Mouse (Mus musculus) embryonic facial prominence, embryonic 15.5 days (tissue): ENCODE data around the gene Kif23. TPM values are rescaled to one million over a fixed set of nuclear protein-coding genes. Genes with fewer than 3 reads are reported as not detected.
A peak's percentile ranks its signal among the peaks of the same experiment; 100 is the strongest.

Source experiments
- ATAC-seq: fragments of 200-750 bp; cut with Nextera tagmentation; 2 replicates; pipeline ENCODE4 v1.8.0; 2017; ENCODE audit warnings: low read depth, moderate TSS enrichment; ENCODE audit not compliant: insufficient number of reproducible peaks, low FRiP score, low TSS enrichment
- H3K27ac ChIP-seq: fragments of 300-500 bp; sonication (generic); replicated peaks from 2 replicates; pipeline ENCODE4 v1.5.1; 2015; ENCODE audit warnings: mild to moderate bottlenecking, inconsistent platforms
- H3K27me3 ChIP-seq: fragments of 300-500 bp; sonication (generic); 2 replicates; pipeline ENCODE4 v1.6.1; 2015; ENCODE audit warnings: inconsistent platforms
- H3K36me3 ChIP-seq: fragments of 300-500 bp; sonication (generic); 2 replicates; pipeline ENCODE4 v1.6.1; 2015; ENCODE audit warnings: mild to moderate bottlenecking, inconsistent platforms
- H3K4me1 ChIP-seq: fragments of 300-500 bp; sonication (generic); 2 replicates; pipeline ENCODE4 v1.6.1; 2015; ENCODE audit warnings: inconsistent platforms
- H3K4me2 ChIP-seq: fragments of 300-500 bp; sonication (generic); replicated peaks from 2 replicates; pipeline ENCODE4 v1.6.1; 2015; ENCODE audit warnings: mild to moderate bottlenecking, inconsistent platforms
- H3K4me3 ChIP-seq: fragments of 300-500 bp; sonication (generic); replicated peaks from 2 replicates; pipeline ENCODE4 v1.5.1; 2015; ENCODE audit warnings: mild to moderate bottlenecking, inconsistent platforms
- H3K9ac ChIP-seq: fragments of 300-500 bp; sonication (generic); 2 replicates; pipeline ENCODE4 v1.6.1; 2015; ENCODE audit warnings: inconsistent platforms
- H3K9me3 ChIP-seq: fragments of 300-500 bp; sonication (generic); replicated peaks from 2 replicates; pipeline ENCODE4 v1.6.1; 2016; ENCODE audit warnings: inconsistent platforms
- WGBS: fragments of 180-500 bp; shearing (Covaris S2); methylation state at CpG from one replicate; pipeline ENCODE4 v1.1.7; 2015; 5-methylcytosine and 5-hydroxymethylcytosine counted together
- polyA plus RNA-seq: library from polyadenylated mRNA; unstranded; fragments of >200 nt; fragmentation: Nextera tagmentation; extraction: Ambion mirVana; gene quantifications from 2 replicates; pipeline ENCODE4 v1.2.1, GENCODE M21; 2015

Kif23 gene
- 82.9 and 92.3 TPM in 2 replicates for polyA plus RNA-seq

- no peaks in the 10 kb centered on the region for H3K9me3 ChIP-seq
- ATAC-seq: peak; percentile 95
- WGBS: under 1% methylated on average over 44 of the region's 44 CpGs
Measured at GRCm38 (mm10) chr9:61946623-61947401, at the start of gene Kif23. Kif23 (minus strand) TSS chr9:61946774.

GRCm38 (mm10) chr9:61991158-61991557, 44.6 kb upstream of the Kif23 start:
- Histone ChIP-seq H3K4me3 (no peak overlapping the region), H3K9me3 (no peaks in the 10 kb centered on the region), H3K27me3 (no peaks in the 10 kb centered on the region), H3K4me1 (no peaks in the 10 kb centered on the region), H3K36me3 (no peaks in the 10 kb centered on the region), H3K4me2 (no peak overlapping the region), H3K27ac (0 out of 2 replicates have a peak overlapping the region, but pooled peaks have one; percentile 3), H3K9ac (no peak overlapping the region)
- WGBS: 46% methylated on average over 4 of the region's 4 CpGs
- no peak for ATAC-seq

More at GRCm38 (mm10) chr9:61946623-61947401, at the start of gene Kif23:
- Histone ChIP-seq H3K36me3 (no peaks in the 10 kb centered on the region; the same call in 1 of the 2 replicates), H3K27me3 (no peaks in the 10 kb centered on the region), H3K4me2 (peak within 1 kb of the TSS; percentile 99), H3K4me1 (peaks cover 16% of the 10 kb centered on the region; the same call in 1 of the 2 replicates), H3K9ac (peak within 1 kb of the TSS; percentile 73), H3K27ac (peak within 1 kb of the TSS; percentile 58; the same call in 1 of the 2 replicates), H3K4me3 (peak within 1 kb of the TSS; percentile 82)

- 37% methylated on average over 3 of the region's 3 CpGs for WGBS
- no peaks in the 10 kb centered on the region for H3K27me3 ChIP-seq
- no peaks in the 10 kb centered on the region for H3K4me1 ChIP-seq
- no peak for ATAC-seq
- no peaks in the 10 kb centered on the region for H3K36me3 ChIP-seq
- no peak overlapping the region for H3K4me2 ChIP-seq
- no peak overlapping the region for H3K9ac ChIP-seq
- H3K4me3 ChIP-seq: no peak overlapping the region
- no peaks in the 10 kb centered on the region for H3K9me3 ChIP-seq
- H3K27ac ChIP-seq: 0 out of 2 replicates have a peak overlapping the region, but pooled peaks have one; percentile 3
Measured at GRCm38 (mm10) chr9:61990738-61991137, 44.2 kb upstream of the Kif23 start.

- no peak overlapping the region for H3K27ac ChIP-seq
- ATAC-seq: no peak
- WGBS: 79% methylated on average over 7 of the region's 7 CpGs
Measured at GRCm38 (mm10) chr9:61986055-61986454, 39.5 kb upstream of the Kif23 start.

GRCm38 (mm10) chr9:61985183-61985863, 38.7 kb upstream of the Kif23 start:
- 35% methylated on average over 11 of the region's 11 CpGs for WGBS
- no peak for ATAC-seq
- no peak overlapping the region for H3K27ac ChIP-seq

More at GRCm38 (mm10) chr9:61986055-61986454, 39.5 kb upstream of the Kif23 start:
- peaks cover 9% of the 10 kb centered on the region for H3K4me1 ChIP-seq
- H3K9me3 ChIP-seq: no peaks in the 10 kb centered on the region
- no peaks in the 10 kb centered on the region for H3K27me3 ChIP-seq
- H3K4me3 ChIP-seq: no peak overlapping the region
- no peaks in the 10 kb centered on the region for H3K36me3 ChIP-seq
- no peak overlapping the region for H3K4me2 ChIP-seq
- no peak overlapping the region for H3K9ac ChIP-seq

GRCm38 (mm10) chr9:61982940-61983620, 36.5 kb upstream of the Kif23 start:
- Histone ChIP-seq H3K4me1 (peaks cover 9% of the 10 kb centered on the region), H3K4me3 (no peak overlapping the region), H3K9me3 (no peaks in the 10 kb centered on the region), H3K4me2 (no peak overlapping the region), H3K27me3 (no peaks in the 10 kb centered on the region), H3K9ac (no peak overlapping the region), H3K27ac (no peak overlapping the region), H3K36me3 (no peaks in the 10 kb centered on the region)
- no peak for ATAC-seq
- WGBS: 87% methylated on average over 7 of the region's 7 CpGs

More at GRCm38 (mm10) chr9:61985183-61985863, 38.7 kb upstream of the Kif23 start:
- Histone ChIP-seq H3K9ac (no peak overlapping the region), H3K4me2 (0 out of 2 replicates have a peak overlapping the region, but pooled peaks have one; percentile 6), H3K36me3 (no peaks in the 10 kb centered on the region), H3K27me3 (no peaks in the 10 kb centered on the region), H3K4me3 (no peak overlapping the region), H3K9me3 (no peaks in the 10 kb centered on the region), H3K4me1 (peaks cover 9% of the 10 kb centered on the region)

GRCm38 (mm10) chr9:61981876-61982275, 35.3 kb upstream of the Kif23 start:
- 63% methylated on average over 5 of the region's 5 CpGs for WGBS
- 0 out of 2 replicates have a peak, but pooled peaks have one; percentile 43 for ATAC-seq

GRCm38 (mm10) chr9:61979983-61980382, 33.4 kb upstream of the Kif23 start:
- Histone ChIP-seq H3K27ac (no peak overlapping the region), H3K9ac (no peak overlapping the region), H3K4me3 (no peak overlapping the region), H3K27me3 (no peaks in the 10 kb centered on the region), H3K36me3 (no peaks in the 10 kb centered on the region), H3K9me3 (no peaks in the 10 kb centered on the region), H3K4me2 (no peak overlapping the region), H3K4me1 (peaks cover 6% of the 10 kb centered on the region)
- no peak for ATAC-seq
- 85% methylated on average over 2 of the region's 2 CpGs for WGBS

More at GRCm38 (mm10) chr9:61981876-61982275, 35.3 kb upstream of the Kif23 start:
- Histone ChIP-seq H3K9me3 (no peaks in the 10 kb centered on the region), H3K4me1 (peaks cover 9% of the 10 kb centered on the region), H3K4me2 (no peak overlapping the region), H3K27ac (no peak overlapping the region), H3K9ac (no peak overlapping the region), H3K4me3 (no peak overlapping the region), H3K36me3 (no peaks in the 10 kb centered on the region), H3K27me3 (no peaks in the 10 kb centered on the region)

GRCm38 (mm10) chr9:61977258-61977945, 30.8 kb upstream of the Kif23 start:
- no peak overlapping the region for H3K4me2 ChIP-seq
- H3K9me3 ChIP-seq: no peaks in the 10 kb centered on the region
- no peaks in the 10 kb centered on the region for H3K27me3 ChIP-seq
- H3K4me1 ChIP-seq: peaks cover 6% of the 10 kb centered on the region
- WGBS: 84% methylated on average over 13 of the region's 13 CpGs
- ATAC-seq: no peak
- H3K9ac ChIP-seq: no peak overlapping the region
- no peak overlapping the region for H3K27ac ChIP-seq
- no peaks in the 10 kb centered on the region for H3K36me3 ChIP-seq
- no peak overlapping the region for H3K4me3 ChIP-seq

GRCm38 (mm10) chr9:61972031-61972430, 25.5 kb upstream of the Kif23 start:
- Histone ChIP-seq H3K27me3 (no peaks in the 10 kb centered on the region), H3K27ac (no peak overlapping the region), H3K4me1 (no peaks in the 10 kb centered on the region), H3K9me3 (no peaks in the 10 kb centered on the region), H3K9ac (no peak overlapping the region), H3K36me3 (no peaks in the 10 kb centered on the region), H3K4me3 (no peak overlapping the region), H3K4me2 (no peak overlapping the region)
- no peak for ATAC-seq
- 43% methylated on average over 9 of the region's 9 CpGs for WGBS
